Mouse (Mus musculus) ES-Bruce4 (cell line): ENCODE results near the gene Pard3. TPM values are rescaled to one million over a fixed set of nuclear protein-coding genes. Genes with fewer than 3 reads are reported as not detected.

Source experiments
- H3K27ac ChIP-seq: 2 replicates; pipeline ENCODE4 v1.5.1; 2012; ENCODE audit warnings: low read length, inconsistent platforms; ENCODE audit not compliant: insufficient read depth
- H3K27me3 ChIP-seq: 2 replicates; pipeline ENCODE4 v1.6.1; 2012; ENCODE audit warnings: mild to moderate bottlenecking, low read length, inconsistent platforms; ENCODE audit not compliant: control insufficient read depth, poor library complexity, insufficient read depth, severe bottlenecking
- H3K36me3 ChIP-seq: 2 replicates; pipeline ENCODE4 v1.6.1; 2012; ENCODE audit warnings: inconsistent platforms, mild to moderate bottlenecking, low read length, moderate library complexity; ENCODE audit not compliant: control insufficient read depth, poor library complexity, insufficient read depth, severe bottlenecking
- H3K4me1 ChIP-seq: one replicate; pipeline ENCODE4 v1.8.1; 2011; ENCODE audit warnings: low read length; ENCODE audit not compliant: control insufficient read depth, insufficient read depth
- H3K4me3 ChIP-seq: 2 replicates; pipeline ENCODE4 v1.5.1; 2011; ENCODE audit warnings: low read depth, mild to moderate bottlenecking, low read length
- H3K9ac ChIP-seq: 2 replicates; pipeline ENCODE4 v1.6.1; 2012; ENCODE audit warnings: low read depth, mild to moderate bottlenecking, inconsistent platforms; ENCODE audit not compliant: poor library complexity, severe bottlenecking
- H3K9me3 ChIP-seq: replicated peaks from 2 replicates; pipeline ENCODE4 v1.6.1; 2012; ENCODE audit warnings: mild to moderate bottlenecking, low read length, inconsistent platforms; ENCODE audit not compliant: control insufficient read depth, poor library complexity, insufficient read depth, severe bottlenecking
- CTCF ChIP-seq: IDR thresholded peaks from one replicate; pipeline ENCODE4 v1.8.1; 2011; ENCODE audit warnings: low read depth, low read length
- EP300 ChIP-seq: IDR thresholded peaks from 2 replicates; pipeline ENCODE4 v1.6.1; 2011; ENCODE audit warnings: low read depth, low read length; ENCODE audit not compliant: insufficient read depth
- POLR2A ChIP-seq: IDR thresholded peaks from one replicate; pipeline ENCODE4 v1.8.1; 2011; ENCODE audit warnings: low read length; ENCODE audit not compliant: insufficient read depth
- polyA plus RNA-seq: library from polyadenylated mRNA; stranded (reverse); fragments of >200 nt; gene quantifications from 2 replicates; pipeline ENCODE4 v1.2.4, GENCODE M21; 2011; ENCODE audit warnings: low read depth; ENCODE audit not compliant: missing spikeins, insufficient read depth, insufficient read length

Pard3 gene
- polyA plus RNA-seq, 1 experiment = 38.0 TPM

DNA sequence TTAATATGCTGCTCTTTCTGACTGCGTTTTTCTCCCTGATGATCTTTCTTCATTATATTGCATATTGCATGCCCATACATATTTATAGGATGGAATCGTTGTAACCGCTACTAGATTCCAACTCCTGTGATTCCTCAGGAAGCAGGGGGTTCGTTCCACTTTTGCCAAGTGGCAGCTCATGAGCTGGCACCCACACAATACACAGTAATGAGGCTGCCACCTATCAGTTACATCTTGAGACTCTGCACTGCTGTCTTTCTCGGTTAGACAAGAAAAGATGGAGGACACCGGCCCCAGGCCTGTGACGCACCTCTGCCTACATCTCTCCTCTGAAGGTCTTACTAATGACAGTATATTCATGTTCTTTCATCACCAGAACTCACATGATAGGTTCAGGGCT lies 364.3 kb downstream of the Pard3 start:
- Histone ChIP-seq H3K4me1 (no peaks in the 10 kb centered on the region), H3K9me3 (no peaks in the 10 kb centered on the region), H3K27ac (no peak overlapping the region), H3K4me3 (no peak overlapping the region), H3K36me3 (peaks cover 4% of the 10 kb centered on the region), H3K27me3 (no peaks in the 10 kb centered on the region), H3K9ac (no peak overlapping the region)
- TF ChIP-seq POLR2A (no peak), EP300 (no peak), CTCF (no peak)

DNA sequence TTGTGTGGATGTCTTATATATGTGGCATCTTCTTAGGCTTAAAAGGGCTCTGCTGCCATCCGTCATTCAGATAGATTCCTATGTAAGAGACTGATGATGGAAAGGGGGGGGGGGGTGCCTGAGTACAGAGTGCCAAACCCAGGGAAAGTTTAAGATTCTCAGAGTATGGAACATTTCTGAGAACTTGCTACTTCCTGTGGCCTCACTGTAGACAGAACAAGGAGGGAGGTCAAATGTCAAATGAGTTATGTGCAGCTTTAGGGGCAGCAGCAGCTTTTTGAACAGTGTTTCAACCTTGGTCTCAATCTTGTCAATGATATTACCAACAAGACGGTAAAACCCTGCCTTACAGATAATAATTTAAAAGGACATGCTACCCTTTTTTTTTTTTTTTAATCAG lies 367.5 kb downstream of the Pard3 start:
- Histone ChIP-seq H3K36me3 (peaks cover 3% of the 10 kb centered on the region), H3K9ac (no peak overlapping the region), H3K4me1 (peaks cover 2% of the 10 kb centered on the region), H3K27ac (no peak overlapping the region), H3K4me3 (no peak overlapping the region), H3K9me3 (no peaks in the 10 kb centered on the region), H3K27me3 (no peaks in the 10 kb centered on the region)
- TF ChIP-seq POLR2A = no peak
- no peak for TF ChIP-seq CTCF
- no peak for TF ChIP-seq EP300

DNA sequence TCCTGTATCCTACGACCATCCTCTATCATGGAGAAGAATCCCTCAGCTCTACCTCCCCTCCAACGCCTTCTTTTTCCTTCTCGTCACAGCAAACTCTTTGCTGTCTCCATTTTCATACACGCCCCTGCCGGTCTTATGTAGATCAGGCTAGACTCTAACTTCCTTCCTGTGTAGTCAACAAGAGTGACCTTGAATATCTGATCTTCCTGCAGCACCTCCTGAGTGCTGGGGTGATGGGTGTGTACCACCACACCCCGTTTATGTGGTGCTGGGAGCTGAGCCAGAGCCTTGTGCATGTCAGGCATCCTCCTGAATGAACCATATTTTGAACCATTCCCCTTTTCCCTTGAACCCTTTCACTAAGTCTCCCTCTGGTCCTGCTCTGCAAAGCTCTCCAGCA lies 372.3 kb downstream of the Pard3 start:
- Histone ChIP-seq H3K27ac (peak overlapping the region; percentile 57), H3K27me3 (no peaks in the 10 kb centered on the region), H3K36me3 (no peaks in the 10 kb centered on the region), H3K9me3 (no peaks in the 10 kb centered on the region), H3K4me3 (no peak overlapping the region), H3K9ac (no peak overlapping the region), H3K4me1 (peaks cover 2% of the 10 kb centered on the region)
- TF ChIP-seq EP300 (peak; percentile 78; the same call in 1 of the 2 replicates), CTCF (no peak)

DNA sequence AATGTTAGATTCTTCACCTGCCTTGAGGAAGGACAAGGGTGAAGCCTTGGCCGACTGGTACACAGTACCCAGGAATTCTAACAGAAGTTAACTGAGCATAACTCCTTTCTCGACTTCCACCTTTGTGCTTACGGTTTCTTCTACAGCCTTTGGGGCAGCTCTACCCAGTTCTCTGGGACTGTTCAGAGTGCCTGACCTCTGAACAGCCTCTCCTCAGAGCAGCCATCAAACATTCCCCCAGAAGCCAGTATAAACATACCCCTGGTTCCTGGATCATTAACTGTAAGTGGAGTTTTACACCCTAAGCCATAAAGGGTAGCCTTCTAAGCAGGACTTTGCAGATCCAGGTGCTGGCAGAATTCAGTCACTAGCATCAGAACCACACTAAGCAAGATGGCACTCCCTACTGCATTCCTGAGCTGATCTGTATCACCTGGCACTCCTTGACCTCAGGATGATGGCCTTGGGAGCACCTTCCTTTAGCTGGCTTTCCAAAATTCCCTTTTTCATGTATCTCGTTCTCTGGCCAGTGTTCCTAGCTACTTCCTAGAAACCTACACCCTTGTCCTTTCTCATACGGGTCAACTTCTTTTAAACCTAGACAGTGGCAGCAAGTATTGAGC lies 374.0 kb downstream of the Pard3 start:
- Histone ChIP-seq H3K36me3 (no peaks in the 10 kb centered on the region), H3K9ac (no peak overlapping the region), H3K27me3 (no peaks in the 10 kb centered on the region), H3K27ac (no peak overlapping the region), H3K4me1 (peaks cover 2% of the 10 kb centered on the region), H3K4me3 (no peak overlapping the region), H3K9me3 (no peaks in the 10 kb centered on the region)
- TF ChIP-seq CTCF (no peak), EP300 (no peak), POLR2A (no peak)

DNA sequence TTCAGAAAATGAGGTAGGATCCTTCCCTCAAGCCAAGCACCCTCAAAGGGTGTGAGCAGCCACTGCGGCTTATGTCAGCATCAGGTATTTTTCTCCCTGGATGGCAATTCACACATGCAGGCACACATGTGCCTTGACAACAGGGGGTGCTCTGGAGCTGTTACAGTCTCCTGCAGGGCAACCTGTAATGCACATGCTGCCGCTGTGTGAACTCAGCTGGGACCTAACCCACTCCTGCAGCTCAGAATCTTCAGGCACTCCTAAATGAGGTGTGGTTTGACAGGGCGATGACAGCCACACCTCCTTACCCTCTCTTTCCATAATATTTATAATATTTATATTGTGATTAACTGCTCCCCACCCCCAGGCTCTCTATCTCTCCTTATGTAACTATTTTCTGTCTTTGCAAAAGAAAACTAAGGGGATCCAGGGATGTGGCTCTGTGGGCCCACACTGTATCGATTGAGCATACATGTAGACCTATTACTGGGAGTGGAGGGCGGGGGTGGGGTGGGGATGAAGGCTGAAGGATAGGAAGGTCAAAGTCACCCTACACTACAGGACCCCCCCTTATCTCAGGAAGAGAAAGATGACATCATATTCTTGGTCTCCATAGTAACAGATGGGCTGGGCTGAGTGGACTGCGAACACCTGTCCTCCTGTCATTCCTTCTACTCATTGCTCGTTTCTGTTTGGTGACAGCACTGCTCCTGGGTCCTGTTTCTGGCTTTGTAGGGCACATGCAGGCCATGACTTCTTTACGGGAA lies 375.1 kb downstream of the Pard3 start:
- Histone ChIP-seq H3K27me3 (no peaks in the 10 kb centered on the region), H3K36me3 (no peaks in the 10 kb centered on the region), H3K27ac (no peak overlapping the region), H3K9ac (no peak overlapping the region), H3K4me3 (no peak overlapping the region), H3K4me1 (peaks cover 2% of the 10 kb centered on the region), H3K9me3 (no peaks in the 10 kb centered on the region)
- peak; percentile 33 for TF ChIP-seq CTCF
- TF ChIP-seq POLR2A = no peak
- TF ChIP-seq EP300 = no peak

DNA sequence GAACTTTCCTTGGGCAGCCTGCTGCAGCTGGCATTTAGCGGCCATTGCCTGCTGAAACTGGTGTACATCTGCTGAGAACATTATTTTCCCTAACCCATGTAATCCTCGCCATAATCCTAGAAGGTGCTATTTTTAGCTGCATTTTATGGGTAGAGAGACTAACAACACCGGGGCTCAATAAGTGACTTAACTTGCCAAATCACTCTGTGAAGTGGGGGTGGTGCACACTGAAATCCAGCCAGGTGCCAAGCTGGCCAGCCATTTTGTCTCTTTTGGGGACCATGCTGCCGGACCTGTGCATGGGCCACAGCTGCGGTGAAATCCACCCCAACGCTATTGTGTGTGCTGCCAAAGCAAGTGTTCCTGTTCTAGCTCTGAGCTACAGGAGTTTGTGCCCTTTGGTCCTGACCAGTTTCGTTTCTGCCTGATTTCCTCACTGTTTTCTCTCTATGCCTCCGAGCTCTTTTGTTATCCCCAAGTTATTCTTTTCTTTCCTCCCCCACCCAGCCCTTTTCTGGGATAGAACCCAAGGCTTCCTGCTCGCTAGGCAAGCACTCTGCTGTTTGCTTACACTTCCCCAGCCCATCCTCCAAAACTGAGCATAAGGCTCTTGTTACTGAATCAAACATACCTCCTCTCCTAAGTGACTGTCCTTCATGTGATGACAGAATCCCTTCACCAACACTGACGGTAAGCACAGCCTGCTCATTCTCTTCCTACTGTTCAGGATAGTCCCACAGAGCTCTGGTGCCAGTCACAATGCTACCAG lies 375.9 kb downstream of the Pard3 start:
- no peak for TF ChIP-seq POLR2A
- no peak for TF ChIP-seq EP300
- TF ChIP-seq CTCF = no peak
- H3K4me3 ChIP-seq = no peak overlapping the region

More for the DNA sequence above, 375.9 kb downstream of the Pard3 start:
- H3K4me1 ChIP-seq = peaks cover 2% of the 10 kb centered on the region
- H3K36me3 ChIP-seq = no peaks in the 10 kb centered on the region
- H3K9ac ChIP-seq = no peak overlapping the region
- H3K9me3 ChIP-seq = no peaks in the 10 kb centered on the region
- no peaks in the 10 kb centered on the region for H3K27me3 ChIP-seq
- H3K27ac ChIP-seq = peak overlapping the region; percentile 39; the same call in 1 of the 2 replicates
